Mouse (Mus musculus) cerebellum, adult 2 months (tissue): Measurements from ENCODE around the gene Thra.
A peak's percentile ranks its signal among the peaks of the same experiment; 100 is the strongest.

Experiments used
- CTCF ChIP-seq: fragments of 200-500 bp; IDR thresholded peaks from 2 replicates; pipeline ENCODE4 v1.5.1; 2011; ENCODE audit warnings: low read depth, mild to moderate bottlenecking, control low read depth, low read length, moderate library complexity, borderline replicate concordance; ENCODE audit not compliant: insufficient read depth
- POLR2A ChIP-seq: fragments of 200-500 bp; IDR thresholded peaks from 2 replicates; pipeline ENCODE4 v1.6.1; 2011; ENCODE audit warnings: low read length, control low read depth, borderline replicate concordance; ENCODE audit not compliant: insufficient read depth

- TF ChIP-seq POLR2A (0 out of 2 replicates have a peak, but pooled peaks have one; percentile 5), CTCF (no peak)
These were observed 1.4 kb downstream of the Thra start for GRCm38 (mm10) chr11:98741622-98742396.
